Mouse (Mus musculus) limb, embryonic 12.5 days (tissue): ENCODE data around the gene Sapcd1. TPM values are rescaled to one million over a fixed set of nuclear protein-coding genes. Genes with fewer than 3 reads are reported as not detected.

ENCODE experiments used
- ATAC-seq: fragments of 200-750 bp; cut with Nextera tagmentation; 2 replicates; pipeline ENCODE4 v1.8.0; 2017; ENCODE audit warnings: low read depth, moderate TSS enrichment; ENCODE audit not compliant: insufficient number of reproducible peaks, insufficient read depth, low FRiP score, low TSS enrichment
- H3K27ac ChIP-seq: fragments of 300-500 bp; sonication (generic); 2 replicates; pipeline ENCODE4 v1.5.1; 2016; ENCODE audit warnings: mild to moderate bottlenecking, moderate library complexity
- H3K27me3 ChIP-seq: fragments of 300-500 bp; sonication (generic); 2 replicates; pipeline ENCODE4 v1.6.1; 2016; ENCODE audit warnings: mild to moderate bottlenecking, moderate library complexity
- H3K36me3 ChIP-seq: fragments of 300-500 bp; sonication (generic); 2 replicates; pipeline ENCODE4 v1.6.1; 2016; ENCODE audit warnings: mild to moderate bottlenecking, moderate library complexity
- H3K4me1 ChIP-seq: fragments of 300-500 bp; sonication (generic); replicated peaks from 2 replicates; pipeline ENCODE4 v1.6.1; 2016
- H3K4me2 ChIP-seq: fragments of 300-500 bp; sonication (generic); 2 replicates; pipeline ENCODE4 v1.6.1; 2016; ENCODE audit warnings: mild to moderate bottlenecking, moderate library complexity
- H3K4me3 ChIP-seq: fragments of 300-500 bp; sonication (generic); replicated peaks from 2 replicates; pipeline ENCODE4 v1.5.1; 2016; ENCODE audit warnings: mild to moderate bottlenecking
- H3K9ac ChIP-seq: fragments of 300-500 bp; sonication (generic); replicated peaks from 2 replicates; pipeline ENCODE4 v1.6.1; 2016; ENCODE audit warnings: mild to moderate bottlenecking, moderate library complexity
- H3K9me3 ChIP-seq: fragments of 300-500 bp; sonication (generic); 2 replicates; pipeline ENCODE4 v1.6.1; 2016; ENCODE audit warnings: mild to moderate bottlenecking, moderate library complexity
- WGBS: fragments of 180-500 bp; shearing (Covaris S2); methylation state at CpG from one replicate; pipeline ENCODE4 v1.1.7; 2016; 5-methylcytosine and 5-hydroxymethylcytosine counted together
- polyA plus RNA-seq: library from polyadenylated mRNA; unstranded; fragments of >200 nt; fragmentation: Nextera tagmentation; extraction: Ambion mirVana; gene quantifications from 2 replicates; pipeline ENCODE4 v1.2.1, GENCODE M21; 2016

Sapcd1 gene
- polyA plus RNA-seq, 1 experiment from 2014 or later: 3.2 TPM

DNA sequence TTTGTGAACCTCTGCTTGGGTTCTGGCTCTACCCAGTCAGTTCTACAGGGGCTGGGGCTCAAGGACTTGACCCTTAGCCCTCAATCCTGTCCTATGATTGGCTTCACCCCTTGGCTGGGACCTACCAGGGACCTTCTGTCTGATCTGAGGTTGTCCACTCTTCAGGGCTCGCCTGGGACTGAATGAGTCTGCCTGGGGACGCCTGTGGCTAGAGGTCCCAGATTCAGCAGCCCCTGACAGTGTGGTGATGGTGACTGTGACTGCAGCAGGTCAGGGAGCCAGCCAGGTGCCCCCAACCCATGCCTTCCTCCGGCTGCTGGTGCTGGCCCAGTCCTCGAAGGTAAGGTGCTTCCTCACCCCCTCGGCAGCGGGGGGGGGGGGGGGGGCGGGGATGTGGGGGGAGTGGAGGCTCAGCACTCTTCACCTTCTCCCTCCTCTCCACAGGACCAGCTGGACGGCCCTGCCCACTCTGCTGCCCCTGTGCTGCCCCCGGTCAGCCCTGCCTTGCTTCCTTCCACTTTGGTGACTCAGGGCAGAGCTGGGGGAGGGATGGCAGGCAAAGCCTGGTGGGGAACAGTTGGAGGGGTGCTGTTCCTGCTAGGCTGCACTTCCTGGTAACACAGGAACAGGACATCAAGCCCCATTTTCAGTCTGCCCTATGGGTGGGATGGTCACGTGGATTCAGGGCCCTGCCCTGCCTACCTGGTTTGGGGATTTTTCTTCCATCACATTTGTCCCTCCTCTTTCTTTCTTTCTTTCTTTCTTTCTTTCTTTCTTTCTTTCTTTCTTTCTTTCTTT lies 2.9 kb downstream of the Sapcd1 start:
- Histone ChIP-seq H3K4me2 (no peak overlapping the region), H3K9ac (peak overlapping the region; percentile 45; the same call in 1 of the 2 replicates), H3K4me1 (peaks cover 24% of the 10 kb centered on the region), H3K27ac (no peak overlapping the region), H3K27me3 (no peaks in the 10 kb centered on the region), H3K36me3 (no peaks in the 10 kb centered on the region), H3K4me3 (no peak overlapping the region), H3K9me3 (no peaks in the 10 kb centered on the region)
- WGBS: 62% methylated on average over 9 of the region's 10 CpGs
- ATAC-seq: no peak

DNA sequence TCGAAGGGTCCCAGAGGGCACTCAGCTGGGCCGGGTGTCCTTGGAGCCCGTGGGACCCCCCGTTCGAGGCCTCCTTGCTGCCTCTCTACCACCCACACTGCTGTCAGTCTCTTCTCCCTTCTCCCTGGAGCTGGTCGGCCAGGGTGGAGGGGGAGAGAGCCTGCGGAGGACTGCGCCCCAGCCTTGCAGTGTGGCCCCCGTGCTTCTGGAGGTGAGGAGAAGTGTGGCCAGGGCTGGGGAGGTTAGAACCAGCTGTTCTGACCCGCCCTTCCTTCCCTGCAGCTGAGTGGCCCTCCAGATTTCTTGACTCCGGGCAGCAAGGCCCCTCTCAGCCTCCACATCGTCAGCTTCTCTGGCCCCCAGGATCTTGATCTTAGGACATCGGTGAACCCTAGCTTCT lies 3.6 kb downstream of the Sapcd1 start:
- Histone ChIP-seq H3K36me3 (no peaks in the 10 kb centered on the region), H3K27ac (no peak overlapping the region), H3K4me3 (no peak overlapping the region), H3K4me1 (peaks cover 20% of the 10 kb centered on the region), H3K9me3 (no peaks in the 10 kb centered on the region), H3K9ac (peak overlapping the region; percentile 45; the same call in 1 of the 2 replicates), H3K4me2 (no peak overlapping the region), H3K27me3 (no peaks in the 10 kb centered on the region)
- no peak for ATAC-seq
- WGBS: 82% methylated on average over 13 of the region's 13 CpGs

DNA sequence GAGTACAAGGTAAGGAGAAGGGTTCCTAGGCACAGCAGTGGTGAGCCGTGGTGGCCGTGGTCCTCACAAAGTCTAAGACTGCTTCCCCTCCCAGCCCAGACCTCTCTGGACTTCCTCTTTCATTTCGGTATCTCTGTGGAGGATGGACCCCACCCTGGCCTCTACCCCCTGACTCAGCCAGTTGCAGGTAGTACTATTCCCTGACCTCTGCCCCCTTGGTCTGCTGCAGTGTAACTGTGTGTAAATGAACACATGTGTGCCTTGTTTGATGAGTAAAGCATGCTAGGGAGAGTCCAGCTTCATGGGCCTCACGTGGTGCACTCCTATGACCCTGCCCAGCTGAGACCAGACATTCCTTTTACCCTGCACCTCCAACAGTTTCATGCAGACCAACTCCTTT lies 4.1 kb downstream of the Sapcd1 start:
- WGBS: 71% methylated on average over 4 of the region's 4 CpGs
- Histone ChIP-seq H3K4me2 (no peak overlapping the region), H3K4me3 (no peak overlapping the region), H3K9ac (no peak overlapping the region), H3K36me3 (no peaks in the 10 kb centered on the region), H3K4me1 (peaks cover 20% of the 10 kb centered on the region), H3K27me3 (no peaks in the 10 kb centered on the region), H3K27ac (no peak overlapping the region), H3K9me3 (no peaks in the 10 kb centered on the region)
- ATAC-seq: no peak

DNA sequence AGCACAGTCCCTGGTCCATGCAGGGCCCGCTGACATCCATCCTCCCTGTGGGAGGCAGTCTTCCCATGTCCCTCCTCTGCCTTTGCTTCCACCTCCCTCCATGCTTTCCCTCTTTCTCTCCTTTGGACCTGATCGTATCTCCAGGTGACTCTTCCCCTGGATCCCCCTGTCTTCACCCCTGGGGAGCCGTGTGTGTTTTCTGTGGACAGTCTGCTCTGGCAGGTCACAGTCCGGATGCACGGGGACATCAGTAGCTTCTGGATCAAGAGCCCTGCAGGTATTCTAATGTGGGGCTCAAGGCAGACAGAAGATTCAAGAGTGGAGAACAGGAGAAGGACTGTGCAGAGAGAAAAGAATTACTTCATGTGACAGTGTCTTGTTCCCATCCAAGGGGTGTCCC lies 4.6 kb downstream of the Sapcd1 start:
- 80% methylated on average over 5 of the region's 5 CpGs for WGBS
- Histone ChIP-seq H3K9me3 (no peaks in the 10 kb centered on the region), H3K4me3 (no peak overlapping the region), H3K9ac (0 out of 2 replicates have a peak overlapping the region, but pooled peaks have one; percentile 0), H3K27me3 (no peaks in the 10 kb centered on the region), H3K36me3 (no peaks in the 10 kb centered on the region), H3K27ac (no peak overlapping the region), H3K4me1 (peaks cover 20% of the 10 kb centered on the region), H3K4me2 (no peak overlapping the region)
- no peak for ATAC-seq

DNA sequence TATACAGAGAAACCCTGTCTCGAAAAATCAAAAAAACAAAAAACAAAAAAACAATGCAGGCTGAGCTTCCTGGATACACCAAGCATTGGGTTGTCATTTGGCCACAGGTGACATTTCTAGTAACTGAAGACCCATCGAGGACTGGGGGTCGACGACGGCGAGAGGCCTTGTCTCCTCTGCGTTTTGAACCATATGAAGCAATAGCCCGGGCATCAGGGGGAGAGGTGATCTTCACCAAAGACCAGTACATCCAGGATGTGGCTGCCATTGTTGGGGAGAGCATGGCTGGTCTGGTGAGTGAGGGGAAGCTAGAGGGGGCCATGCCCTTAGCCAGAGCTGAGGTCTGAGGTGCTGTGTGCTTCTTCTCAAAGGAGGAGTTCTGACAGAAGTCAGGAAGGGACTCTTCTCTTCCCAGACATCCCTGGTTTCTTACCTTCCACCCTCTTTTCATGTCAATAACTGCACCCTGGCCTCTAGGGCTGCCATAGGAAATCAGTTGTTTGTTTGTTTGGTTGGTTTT lies 5.2 kb downstream of the Sapcd1 start:
- 94% methylated on average over 8 of the region's 8 CpGs for WGBS
- no peaks in the 10 kb centered on the region for H3K9me3 ChIP-seq
- H3K36me3 ChIP-seq: no peaks in the 10 kb centered on the region
- H3K27ac ChIP-seq: no peak overlapping the region
- no peak overlapping the region for H3K4me3 ChIP-seq
- H3K4me2 ChIP-seq: no peak overlapping the region
- peaks cover 20% of the 10 kb centered on the region for H3K4me1 ChIP-seq
- no peak overlapping the region for H3K9ac ChIP-seq
- ATAC-seq: no peak
- no peaks in the 10 kb centered on the region for H3K27me3 ChIP-seq

DNA sequence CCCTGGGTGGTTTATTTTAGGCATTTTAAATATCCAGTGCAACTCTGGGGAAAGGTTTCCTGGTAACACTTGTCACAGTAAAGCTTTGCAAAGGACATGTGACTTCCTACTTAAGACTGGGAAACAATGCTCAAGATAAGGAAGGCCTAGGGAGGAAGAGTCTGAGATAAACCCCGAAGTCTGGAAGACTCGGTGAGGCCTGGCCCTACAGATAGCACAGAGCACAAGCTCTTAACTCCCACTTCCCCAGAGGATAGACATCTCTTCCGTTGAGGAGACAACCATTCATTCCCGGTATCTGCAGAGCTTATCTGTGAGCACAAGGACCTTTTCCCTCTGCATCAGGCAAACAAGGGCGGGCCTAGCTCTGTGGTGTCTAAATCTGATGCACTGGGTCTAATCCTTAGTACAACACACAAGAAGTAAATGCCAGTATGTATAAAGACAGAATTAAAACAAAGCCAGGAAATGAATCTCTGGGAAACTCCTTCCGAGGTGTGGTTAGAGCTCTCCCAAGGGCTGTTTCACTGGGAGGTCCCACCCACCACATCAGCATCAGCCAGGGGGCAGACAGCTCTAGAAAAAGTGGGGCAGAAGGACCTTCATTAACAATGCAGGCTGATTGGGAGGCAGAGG lies 5.9 kb downstream of the Sapcd1 start:
- no peak overlapping the region; the same call in 1 of the 2 replicates for H3K9ac ChIP-seq
- H3K9me3 ChIP-seq: no peaks in the 10 kb centered on the region
- no peaks in the 10 kb centered on the region for H3K27me3 ChIP-seq
- ATAC-seq: no peak
- no peak overlapping the region for H3K4me2 ChIP-seq
- H3K36me3 ChIP-seq: peaks cover 3% of the 10 kb centered on the region; the same call in 1 of the 2 replicates
- H3K27ac ChIP-seq: no peak overlapping the region
- H3K4me1 ChIP-seq: peaks cover 14% of the 10 kb centered on the region
- WGBS: 74% methylated on average over 6 of the region's 6 CpGs
- no peak overlapping the region for H3K4me3 ChIP-seq

DNA sequence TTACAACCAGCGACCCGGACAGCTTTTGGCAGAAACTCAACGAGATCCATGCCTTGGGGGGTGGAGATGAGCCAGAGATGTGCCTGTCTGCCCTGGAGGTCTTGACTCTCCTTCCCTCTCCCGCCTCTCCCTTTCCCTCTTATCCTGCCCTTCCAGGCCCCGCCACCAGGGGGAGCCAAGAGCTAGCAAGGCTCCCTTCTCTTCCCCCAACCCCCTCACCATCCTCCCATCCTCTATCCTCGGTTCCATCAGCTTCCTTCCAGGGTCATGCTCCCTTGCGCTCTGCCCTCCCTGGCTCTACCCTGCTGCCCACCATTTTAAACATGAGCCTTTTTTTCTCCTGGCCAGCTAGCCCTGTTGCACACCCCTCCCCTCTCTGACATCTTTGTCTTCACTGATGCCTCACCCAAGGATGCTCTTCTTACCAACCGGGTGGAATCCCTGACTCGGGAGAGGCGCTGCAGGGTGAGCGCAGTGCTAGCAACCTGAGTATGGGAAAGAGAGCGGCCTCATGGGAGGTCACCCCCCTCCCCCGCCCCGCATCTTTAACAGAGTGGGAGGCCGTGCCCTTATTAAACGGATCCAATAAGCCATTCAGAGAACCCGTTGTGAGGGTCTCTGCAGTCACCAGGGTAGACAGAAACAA lies 6.5 kb downstream of the Sapcd1 start:
- 19% methylated on average over 17 of the region's 17 CpGs for WGBS
- H3K9me3 ChIP-seq: no peaks in the 10 kb centered on the region
- H3K27ac ChIP-seq: 0 out of 2 replicates have a peak overlapping the region, but pooled peaks have one; percentile 45
- peak overlapping the region; percentile 14; the same call in 1 of the 2 replicates for H3K4me3 ChIP-seq
- 0 out of 2 replicates have a peak, but pooled peaks have one; percentile 27 for ATAC-seq
- H3K27me3 ChIP-seq: no peaks in the 10 kb centered on the region
- peaks cover 10% of the 10 kb centered on the region for H3K36me3 ChIP-seq
- H3K4me1 ChIP-seq: peaks cover 13% of the 10 kb centered on the region
- peak overlapping the region; percentile 33 for H3K4me2 ChIP-seq
- H3K9ac ChIP-seq: no peak overlapping the region; the same call in 1 of the 2 replicates

DNA sequence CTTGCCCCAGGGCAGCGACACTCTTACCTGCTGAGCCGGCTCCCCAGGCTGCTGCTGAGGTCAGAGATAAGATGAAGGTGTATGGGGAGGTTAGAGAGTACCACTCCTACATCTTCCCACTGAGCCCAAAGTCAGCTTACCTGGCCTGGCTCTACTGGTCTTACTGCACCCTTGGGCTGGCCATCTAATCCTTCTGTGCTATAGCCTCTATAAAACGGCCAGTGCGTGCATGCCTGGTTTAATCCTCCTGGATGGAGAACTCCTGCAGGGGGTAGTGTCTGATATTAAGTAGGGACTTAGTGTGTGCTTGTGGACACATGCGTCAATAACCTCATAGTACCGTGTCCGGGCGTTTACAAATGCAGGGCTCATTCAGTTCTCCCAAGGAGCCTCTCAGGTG lies 7.3 kb downstream of the Sapcd1 start:
- no peak for ATAC-seq
- H3K4me1 ChIP-seq: peaks cover 9% of the 10 kb centered on the region
- no peak overlapping the region for H3K4me2 ChIP-seq
- H3K27ac ChIP-seq: no peak overlapping the region
- 86% methylated on average over 8 of the region's 8 CpGs for WGBS
- H3K36me3 ChIP-seq: peaks cover 17% of the 10 kb centered on the region
- no peak overlapping the region for H3K4me3 ChIP-seq
- no peak overlapping the region for H3K9ac ChIP-seq
- H3K9me3 ChIP-seq: no peaks in the 10 kb centered on the region
- no peaks in the 10 kb centered on the region for H3K27me3 ChIP-seq

DNA sequence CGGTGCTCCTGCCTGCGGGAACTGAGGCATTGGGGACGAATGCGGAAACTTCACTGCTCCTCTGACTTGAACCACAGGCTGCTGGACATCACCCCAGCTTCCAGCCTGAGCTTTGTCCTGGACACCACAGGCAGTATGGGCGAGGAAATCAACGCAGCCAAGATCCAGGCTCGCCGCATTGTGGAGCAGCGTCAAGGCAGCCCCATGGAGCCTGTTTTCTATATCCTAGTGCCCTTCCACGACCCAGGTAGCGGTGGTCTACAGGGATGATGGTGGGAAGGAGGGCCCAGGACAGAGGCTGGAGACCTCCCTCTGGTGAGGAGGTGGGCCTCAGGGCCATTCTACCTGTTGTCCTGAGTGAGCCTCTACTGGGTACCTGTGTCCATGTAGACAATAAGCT lies 7.9 kb downstream of the Sapcd1 start:
- Histone ChIP-seq H3K9ac (no peak overlapping the region), H3K4me1 (peaks cover 9% of the 10 kb centered on the region), H3K4me2 (no peak overlapping the region), H3K36me3 (peaks cover 24% of the 10 kb centered on the region), H3K9me3 (no peaks in the 10 kb centered on the region), H3K27ac (no peak overlapping the region), H3K4me3 (no peak overlapping the region), H3K27me3 (no peaks in the 10 kb centered on the region)
- no peak for ATAC-seq
- WGBS: 76% methylated on average over 11 of the region's 11 CpGs

DNA sequence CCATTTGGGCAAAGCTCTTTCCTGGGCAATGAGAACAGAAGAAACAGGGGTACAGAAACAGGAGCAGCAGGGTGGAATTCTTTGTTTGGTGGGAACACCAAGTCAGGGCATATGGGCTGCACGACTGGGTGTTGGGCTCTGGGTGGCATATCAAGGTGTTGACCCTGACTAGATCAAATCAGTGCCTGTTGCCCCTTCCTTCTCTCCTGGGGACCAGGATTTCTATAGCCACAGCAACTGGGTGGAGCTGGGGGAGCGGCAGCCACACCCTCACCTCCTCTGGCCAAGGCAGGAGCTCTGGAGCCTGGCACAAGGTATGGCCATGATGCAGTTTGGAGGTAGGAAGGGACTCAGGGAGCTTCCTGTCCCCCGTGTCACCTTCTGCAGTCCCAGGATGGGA lies 9.6 kb downstream of the Sapcd1 start:
- Histone ChIP-seq H3K27ac (no peak overlapping the region), H3K9ac (no peak overlapping the region), H3K4me3 (no peak overlapping the region), H3K36me3 (peaks cover 41% of the 10 kb centered on the region), H3K27me3 (no peaks in the 10 kb centered on the region), H3K4me1 (peaks cover 9% of the 10 kb centered on the region), H3K4me2 (no peak overlapping the region), H3K9me3 (no peaks in the 10 kb centered on the region)
- no peak for ATAC-seq
- WGBS: 81% methylated on average over 3 of the region's 3 CpGs

DNA sequence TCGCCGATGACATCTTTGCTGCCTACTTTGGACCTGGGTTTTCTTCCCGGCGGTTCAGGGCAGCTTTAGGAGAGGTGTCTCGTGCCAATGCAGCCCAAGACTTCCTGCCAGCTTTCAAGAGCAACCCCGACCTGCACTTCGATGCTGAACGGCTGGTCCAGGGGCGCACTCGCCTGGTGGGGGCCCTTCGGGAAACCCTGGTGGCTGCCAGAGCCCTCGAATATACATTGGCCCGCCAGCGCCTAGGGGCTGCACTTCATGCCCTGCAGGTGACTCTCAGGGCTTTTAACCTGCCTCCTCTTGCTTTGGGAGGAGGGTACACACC lies 10.1 kb downstream of the Sapcd1 start:
- 70% methylated on average over 14 of the region's 14 CpGs for WGBS
- Histone ChIP-seq H3K4me2 (no peak overlapping the region), H3K27ac (no peak overlapping the region), H3K36me3 (peaks cover 46% of the 10 kb centered on the region), H3K9ac (no peak overlapping the region), H3K27me3 (no peaks in the 10 kb centered on the region), H3K4me3 (no peak overlapping the region), H3K9me3 (no peaks in the 10 kb centered on the region), H3K4me1 (peaks cover 9% of the 10 kb centered on the region)
- ATAC-seq: no peak
